ENCODE assay signal across 8 mouse cellular contexts in genomic region chr7:100894057-100894832, GRCm38 (mm10). TPM values are rescaled to one million over a fixed set of nuclear protein-coding genes. Genes with fewer than 3 reads are reported as not detected.
DNase-seq lines count a peak whose midpoint lies in the region; ATAC-seq lines count a peak whose summit lies in the region.

No protein-coding gene starts in this region.

- 0 out of 2 replicates have a peak, but pooled peaks cover 5% of the 10 kb centered on the region for H3K4me1 ChIP-seq in embryonic facial prominence, embryonic 11.5 days (ENCODE audit: control insufficient read depth, insufficient read depth, low read length)

- WGBS in embryonic facial prominence, embryonic 11.5 days, result 4% methylated on average over 53 of the region's 53 CpGs

- DNase-seq in adrenal gland, adult (ENCODE audit: inconsistent age in 2 of 2, low spot score in 1 of 2), result peak; percentile 83 to 93
- DNase-seq in adrenal gland, postnatal 4 days (ENCODE audit: low spot score in 2 of 2), result no peak
- peak; percentile 52 to 56 for DNase-seq in adrenal gland, adult 18-20 months (ENCODE audit: low spot score in 2 of 2)
- DNase-seq in embryonic facial prominence, embryonic 11.5 days (ENCODE audit: low spot score), result peak; percentile 64
- peak; percentile 73 to 76 for DNase-seq in left cerebral cortex, postnatal 25 days (ENCODE audit: low spot score in 2 of 2)
- peak; percentile 42 for DNase-seq in neural tube, embryonic 10.5 days (ENCODE audit: extremely low spot score, low spot score)
- DNase-seq in thymus, postnatal 10 days (ENCODE audit: low spot score in 2 of 2), result peak; percentile 7 to 30

- no peak overlapping the region for H3K27ac ChIP-seq in embryonic facial prominence, embryonic 11.5 days (replicated peaks; ENCODE audit: low read depth, low read length)

- H3K36me3 ChIP-seq in embryonic facial prominence, embryonic 11.5 days (replicated peaks; ENCODE audit: control insufficient read depth, insufficient read depth, low read depth, low read length), result no peaks in the 10 kb centered on the region; the same call in 1 of the 2 replicates

- peak; percentile 54 for ATAC-seq in embryonic facial prominence, embryonic 11.5 days (replicated peaks; ENCODE audit: insufficient number of reproducible peaks, low FRiP score, low TSS enrichment, low read depth)
- peak; percentile 44 to 57; a peak in 3 of 4 replicates for ATAC-seq in hematopoietic stem cell, adult 5-6 weeks (replicated peaks in 1 of 2; ENCODE audit: insufficient read depth in 1 of 2, low FRiP score in 2 of 2, low TSS enrichment in 1 of 2, low read depth in 1 of 2, poor library complexity in 2 of 2, severe bottlenecking in 2 of 2)

- intact Hi-C loops in left cerebral cortex, postnatal 25 days (cut with DNase I), result no loop called here

- H3K9ac ChIP-seq in embryonic facial prominence, embryonic 11.5 days (replicated peaks; ENCODE audit: low read length), result peak overlapping the region; percentile 72

- H3K4me2 ChIP-seq in embryonic facial prominence, embryonic 11.5 days (ENCODE audit: low read depth, low read length), result peak overlapping the region; percentile 82

- H3K27me3 ChIP-seq in embryonic facial prominence, embryonic 11.5 days (ENCODE audit: control insufficient read depth, insufficient read depth, low read length), result no peaks in the 10 kb centered on the region

- no peaks in the 10 kb centered on the region for H3K9me3 ChIP-seq in embryonic facial prominence, embryonic 11.5 days (replicated peaks; ENCODE audit: control insufficient read depth, low read length)

- peak overlapping the region; percentile 46 for H3K4me3 ChIP-seq in embryonic facial prominence, embryonic 11.5 days (ENCODE audit: low read depth, low read length)

RNA-seq across cellular contexts. Expression of gene Relt, which starts 31.0 kb away (rescaled TPM):
- 1 to 10 TPM; 5.8 to 6.0 TPM for total RNA-seq in adrenal gland, postnatal 4 days (2021)
- 1 to 10 TPM; 2.1 to 3.5 TPM for total RNA-seq in adrenal gland, adult 18-20 months (2021)
- polyA plus RNA-seq in embryonic facial prominence, embryonic 11.5 days (2014; fragmentation: Nextera tagmentation; extraction: Ambion mirVana), result 1.8 and 2.3 TPM in 2 replicates
- total RNA-seq in hematopoietic stem cell, adult 5-6 weeks (2017), result 16.6 and 24.5 TPM in 2 replicates
- 10 to 100 TPM; 13.8 to 16.6 TPM for total RNA-seq in left cerebral cortex, postnatal 25 days (2021)

RNA-seq across cellular contexts. Expression of gene Arhgef17, which starts 37.7 kb away (rescaled TPM):
- 10 to 100 TPM; 73.3 to 79.3 TPM for total RNA-seq in adrenal gland, postnatal 4 days (2021)
- 10 to 100 TPM; 50.4 to 79.5 TPM for total RNA-seq in adrenal gland, adult 18-20 months (2021)
- 8.1 and 10.0 TPM in 2 replicates for polyA plus RNA-seq in embryonic facial prominence, embryonic 11.5 days (2014; fragmentation: Nextera tagmentation; extraction: Ambion mirVana)
- total RNA-seq in hematopoietic stem cell, adult 5-6 weeks (2017), result 1.0 and 2.2 TPM in 2 replicates
- 100 to 1,000 TPM; 109 to 120 TPM for total RNA-seq in left cerebral cortex, postnatal 25 days (2021)

Comparison
In these comparisons a context has a peak if more than half of its experiments do, and no peak if none do; other contexts are left out.
1. DNase-seq: peak in adrenal gland, adult (2 of 2), adrenal gland, adult 18-20 months (2 of 2), embryonic facial prominence, embryonic 11.5 days (single experiment), left cerebral cortex, postnatal 25 days (2 of 2), neural tube, embryonic 10.5 days (single experiment) and thymus, postnatal 10 days (2 of 2); none in adrenal gland, postnatal 4 days (0 of 2).
2. RNA of gene Arhgef17, which starts 37.7 kb away (total RNA-seq): 109 to 120 TPM in left cerebral cortex, postnatal 25 days, 50.4 to 79.5 TPM in adrenal gland, adult 18-20 months and 73.3 to 79.3 TPM in adrenal gland, postnatal 4 days; 1.0 to 2.2 TPM in hematopoietic stem cell, adult 5-6 weeks; every median in the first group is over 10 times any median in the second.